Mouse (Mus musculus) embryonic facial prominence, embryonic 11.5 days (tissue): ENCODE data around the gene Abhd10. TPM values are rescaled to one million over a fixed set of nuclear protein-coding genes. Genes with fewer than 3 reads are reported as not detected.

ENCODE experiments used
- ATAC-seq: fragments of 200-750 bp; cut with Nextera tagmentation; replicated peaks from 2 replicates; pipeline ENCODE4 v1.8.0; 2017; ENCODE audit warnings: low read depth; ENCODE audit not compliant: insufficient number of reproducible peaks, low FRiP score, low TSS enrichment
- DNase-seq: peaks from one replicate; pipeline ENCODE4 v3.0.0-alpha.2; 2015; ENCODE audit warnings: low spot score
- H3K27ac ChIP-seq: fragments of 300-500 bp; sonication (generic); replicated peaks from 2 replicates; pipeline ENCODE4 v1.5.1; 2014; ENCODE audit warnings: mild to moderate bottlenecking, low read depth, low read length, control low read depth
- H3K27me3 ChIP-seq: fragments of 300-500 bp; sonication (generic); 2 replicates; pipeline ENCODE4 v1.6.1; 2014; ENCODE audit warnings: mild to moderate bottlenecking, low read length, moderate library complexity, mixed read lengths; ENCODE audit not compliant: control insufficient read depth, insufficient read depth
- H3K36me3 ChIP-seq: fragments of 300-500 bp; sonication (generic); replicated peaks from 2 replicates; pipeline ENCODE4 v1.6.1; 2014; ENCODE audit warnings: low read depth, mild to moderate bottlenecking, low read length, moderate library complexity, mixed read lengths; ENCODE audit not compliant: control insufficient read depth, insufficient read depth
- H3K4me1 ChIP-seq: fragments of 300-500 bp; sonication (generic); 2 replicates; pipeline ENCODE4 v1.6.1; 2014; ENCODE audit warnings: low read length, mixed read lengths; ENCODE audit not compliant: control insufficient read depth, insufficient read depth
- H3K4me2 ChIP-seq: fragments of 300-500 bp; sonication (generic); 2 replicates; pipeline ENCODE4 v1.6.1; 2014; ENCODE audit warnings: low read depth, mild to moderate bottlenecking, control low read depth, low read length, moderate library complexity
- H3K4me3 ChIP-seq: fragments of 300-500 bp; sonication (generic); 2 replicates; pipeline ENCODE4 v1.5.1; 2014; ENCODE audit warnings: low read depth, low read length, control low read depth
- H3K9ac ChIP-seq: fragments of 300-500 bp; sonication (generic); replicated peaks from 2 replicates; pipeline ENCODE4 v1.6.1; 2014; ENCODE audit warnings: mild to moderate bottlenecking, control low read depth, low read length
- H3K9me3 ChIP-seq: fragments of 300-500 bp; sonication (generic); replicated peaks from 2 replicates; pipeline ENCODE4 v1.6.1; 2016; ENCODE audit warnings: mild to moderate bottlenecking, low read length, inconsistent platforms, mixed read lengths; ENCODE audit not compliant: control insufficient read depth
- WGBS: fragments of 180-500 bp; shearing (Covaris S2); extraction: QIAGEN DNeasy Blood & Tissue Kit; methylation state at CpG from one replicate; pipeline ENCODE4 v1.1.7; 2014; 5-methylcytosine and 5-hydroxymethylcytosine counted together
- polyA plus RNA-seq: library from polyadenylated mRNA; unstranded; fragments of >200 nt; fragmentation: Nextera tagmentation; extraction: Ambion mirVana; gene quantifications from 2 replicates; pipeline ENCODE4 v1.2.1, GENCODE M21; 2014

Abhd10 gene
- polyA plus RNA-seq, result 36.9 and 40.6 TPM in 2 replicates

GRCm38 (mm10) chr16:45742615-45743476, at the start of gene Abhd10:
Abhd10 (minus strand) TSS chr16:45742955.
- Histone ChIP-seq H3K9me3 (no peaks in the 10 kb centered on the region), H3K36me3 (no peaks in the 10 kb centered on the region), H3K27me3 (no peaks in the 10 kb centered on the region), H3K9ac (peak within 1 kb of the TSS; percentile 76), H3K4me3 (peak within 1 kb of the TSS; percentile 58), H3K4me1 (no peaks in the 10 kb centered on the region), H3K4me2 (peak within 1 kb of the TSS; percentile 46), H3K27ac (peak within 1 kb of the TSS; percentile 29)
- DNase-seq (peak; percentile 95), ATAC-seq (peak; percentile 97)
- WGBS, result under 1% methylated on average over 51 of the region's 51 CpGs

DNA sequence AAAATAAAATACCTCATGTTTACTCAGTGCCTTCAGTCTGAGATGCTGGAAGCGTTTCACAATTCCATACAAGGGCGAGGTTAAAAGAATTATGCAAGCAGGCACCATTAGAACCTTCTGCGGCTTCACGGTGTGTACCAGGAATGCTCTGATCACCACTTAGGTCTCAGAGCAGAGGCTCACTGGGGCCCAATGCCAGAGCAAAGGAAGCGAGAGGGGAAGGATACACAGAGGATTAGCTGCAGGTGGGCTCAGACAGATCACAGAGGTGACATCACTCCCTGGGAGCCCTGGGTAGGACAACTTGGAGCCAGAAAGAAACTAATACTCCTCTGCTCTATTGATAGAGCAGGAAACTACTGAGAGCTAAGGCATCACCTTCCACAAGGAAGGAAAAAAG, 48.5 kb upstream of the Abhd10 start:
- WGBS, result 55% methylated on average over 5 of the region's 5 CpGs
- Histone ChIP-seq H3K27ac (no peak overlapping the region), H3K36me3 (peaks cover 2% of the 10 kb centered on the region; the same call in 1 of the 2 replicates), H3K4me1 (no peaks in the 10 kb centered on the region), H3K4me3 (no peak overlapping the region), H3K4me2 (no peak overlapping the region), H3K27me3 (no peaks in the 10 kb centered on the region), H3K9ac (no peak overlapping the region), H3K9me3 (no peaks in the 10 kb centered on the region)
- no peak for ATAC-seq
- no peak for DNase-seq

GRCm38 (mm10) chr16:45789311-45789710, 46.6 kb upstream of the Abhd10 start:
- ATAC-seq, result no peak
- no peak for DNase-seq
- Histone ChIP-seq H3K9ac (no peak overlapping the region), H3K9me3 (no peaks in the 10 kb centered on the region), H3K36me3 (peaks cover 2% of the 10 kb centered on the region; the same call in 1 of the 2 replicates), H3K4me2 (no peak overlapping the region), H3K27ac (no peak overlapping the region), H3K4me3 (no peak overlapping the region), H3K4me1 (no peaks in the 10 kb centered on the region), H3K27me3 (no peaks in the 10 kb centered on the region)
- 82% methylated on average over 2 of the region's 2 CpGs for WGBS

DNA sequence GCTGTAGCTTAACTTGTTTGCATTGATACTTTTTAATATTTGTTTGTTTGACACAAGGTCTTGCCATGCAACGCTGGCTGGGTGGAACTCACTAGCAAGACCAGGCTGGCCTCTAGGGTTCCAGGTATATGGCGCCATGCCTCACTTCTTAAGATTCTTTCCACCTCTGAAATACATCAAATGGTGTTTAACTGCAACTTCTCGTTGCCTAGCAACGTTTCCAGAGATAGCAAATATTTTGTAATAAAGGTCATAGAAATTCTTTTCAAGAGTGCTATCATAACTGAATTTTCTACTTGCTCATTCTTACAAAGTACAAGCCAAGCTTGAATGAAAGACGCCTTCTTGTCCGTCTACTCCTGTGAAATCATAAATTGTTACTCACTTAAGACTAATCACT, 44.9 kb upstream of the Abhd10 start:
- Histone ChIP-seq H3K9me3 (no peaks in the 10 kb centered on the region), H3K27ac (no peak overlapping the region), H3K36me3 (peaks cover 2% of the 10 kb centered on the region; the same call in 1 of the 2 replicates), H3K4me3 (no peak overlapping the region), H3K4me1 (no peaks in the 10 kb centered on the region), H3K4me2 (no peak overlapping the region), H3K27me3 (no peaks in the 10 kb centered on the region), H3K9ac (no peak overlapping the region)
- DNase-seq (no peak), ATAC-seq (no peak)
- 95% methylated on average over 6 of the region's 6 CpGs for WGBS

DNA sequence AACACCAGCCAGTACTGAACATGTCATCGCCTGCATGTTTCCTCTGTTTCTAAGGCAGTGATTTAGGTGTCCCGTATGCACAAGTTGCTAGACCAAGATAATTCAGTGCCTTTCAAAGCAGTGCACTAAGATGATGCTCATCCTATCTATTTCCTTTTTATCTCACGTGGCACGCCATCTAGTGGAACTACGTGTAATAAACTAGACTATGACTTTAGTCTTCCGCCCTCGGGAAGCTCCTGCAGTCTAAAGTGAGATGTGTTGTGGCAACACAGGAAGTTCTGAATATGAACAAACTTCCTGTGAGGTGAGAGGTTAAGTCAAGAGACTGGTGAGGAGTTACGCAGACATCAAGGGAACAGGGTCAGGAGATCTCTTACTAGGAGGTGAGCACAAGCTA, 43.9 kb upstream of the Abhd10 start:
- Histone ChIP-seq H3K4me3 (no peak overlapping the region), H3K9me3 (no peaks in the 10 kb centered on the region), H3K9ac (no peak overlapping the region), H3K4me1 (no peaks in the 10 kb centered on the region), H3K27ac (no peak overlapping the region), H3K4me2 (no peak overlapping the region), H3K36me3 (peaks cover 2% of the 10 kb centered on the region; the same call in 1 of the 2 replicates), H3K27me3 (no peaks in the 10 kb centered on the region)
- ATAC-seq (no peak), DNase-seq (no peak)
- WGBS, result 40% methylated on average over 8 of the region's 8 CpGs

DNA sequence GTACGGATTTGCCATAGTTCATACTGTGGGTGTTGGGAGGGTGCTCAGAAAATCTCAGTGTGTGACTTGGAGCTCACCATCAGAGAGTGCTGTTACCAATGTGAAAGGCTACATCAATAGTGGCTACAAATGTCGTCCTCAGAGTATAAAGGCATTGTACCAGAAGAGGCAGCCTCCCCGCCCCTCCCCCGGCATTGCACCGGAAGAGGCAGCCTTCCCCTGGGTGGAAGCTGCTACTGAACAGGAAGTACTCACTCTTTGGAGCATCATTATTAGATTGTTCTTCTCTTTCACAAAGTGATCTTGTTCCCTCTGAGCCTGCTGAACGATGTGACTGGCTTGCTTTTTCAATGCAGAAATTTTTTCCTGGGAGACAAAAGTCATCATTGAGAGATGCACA, 37.2 kb upstream of the Abhd10 start:
- no peaks in the 10 kb centered on the region; the same call in 1 of the 2 replicates for H3K36me3 ChIP-seq
- DNase-seq (no peak), ATAC-seq (no peak)
- no peaks in the 10 kb centered on the region for H3K27me3 ChIP-seq
- H3K9me3 ChIP-seq, result no peaks in the 10 kb centered on the region
- no peak overlapping the region for H3K4me3 ChIP-seq
- H3K27ac ChIP-seq, result no peak overlapping the region
- no peaks in the 10 kb centered on the region for H3K4me1 ChIP-seq
- H3K9ac ChIP-seq, result no peak overlapping the region
- 69% methylated on average over 6 of the region's 6 CpGs for WGBS
- no peak overlapping the region for H3K4me2 ChIP-seq

DNA sequence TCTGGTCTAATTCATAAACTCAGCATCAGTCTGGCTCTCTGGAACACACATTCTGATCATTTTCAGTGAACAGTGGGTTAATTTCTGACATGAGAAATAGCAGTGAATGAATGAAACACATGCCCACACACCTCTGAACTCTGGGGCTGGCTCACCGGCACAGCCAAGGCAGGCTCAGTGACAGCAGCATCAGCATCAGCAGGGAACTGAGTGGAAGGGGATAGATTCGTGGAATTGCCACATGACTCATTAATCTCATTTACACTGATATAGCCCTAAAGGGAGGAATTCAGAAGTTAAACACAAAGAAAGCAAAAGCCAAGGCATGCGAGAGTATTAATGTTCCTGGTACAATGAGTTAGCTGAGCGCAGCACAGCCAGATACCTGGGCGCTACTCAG, 32.1 kb upstream of the Abhd10 start:
- H3K36me3 ChIP-seq, result no peaks in the 10 kb centered on the region; the same call in 1 of the 2 replicates
- no peak overlapping the region for H3K27ac ChIP-seq
- H3K27me3 ChIP-seq, result no peaks in the 10 kb centered on the region
- H3K4me3 ChIP-seq, result no peak overlapping the region
- no peak overlapping the region for H3K9ac ChIP-seq
- H3K9me3 ChIP-seq, result no peaks in the 10 kb centered on the region
- no peak overlapping the region for H3K4me2 ChIP-seq
- no peak for DNase-seq
- H3K4me1 ChIP-seq, result no peaks in the 10 kb centered on the region
- 93% methylated on average over 5 of the region's 5 CpGs for WGBS
- ATAC-seq, result no peak

- Histone ChIP-seq H3K4me3 (no peak overlapping the region), H3K9ac (no peak overlapping the region), H3K27me3 (no peaks in the 10 kb centered on the region), H3K4me1 (no peaks in the 10 kb centered on the region), H3K4me2 (no peak overlapping the region), H3K9me3 (no peaks in the 10 kb centered on the region), H3K27ac (no peak overlapping the region), H3K36me3 (peaks cover 3% of the 10 kb centered on the region; the same call in 1 of the 2 replicates)
- WGBS, result 95% methylated on average over 6 of the region's 6 CpGs
- no peak for ATAC-seq
- DNase-seq, result no peak
These were observed 28.2 kb upstream of the Abhd10 start for GRCm38 (mm10) chr16:45770914-45771313.
